Mouse (Mus musculus) forebrain, embryonic 11.5 days (tissue): ENCODE results near the gene Myrf. TPM values are rescaled to one million over a fixed set of nuclear protein-coding genes. Genes with fewer than 3 reads are reported as not detected.

Experiments
- ATAC-seq: fragments of 200-750 bp; cut with Nextera tagmentation; replicated peaks from 2 replicates; pipeline ENCODE4 v1.8.0; 2017; ENCODE audit warnings: moderate TSS enrichment; ENCODE audit not compliant: low FRiP score
- DNase-seq: peaks from one replicate; pipeline ENCODE4 v3.0.0-alpha.2; 2017; ENCODE audit warnings: low spot score
- H3K27ac ChIP-seq: fragments of 300-500 bp; sonication (generic); 2 replicates; pipeline ENCODE4 v1.5.1; 2014; ENCODE audit warnings: low read depth, low read length
- H3K27me3 ChIP-seq: fragments of 300-500 bp; sonication (generic); 2 replicates; pipeline ENCODE4 v1.6.1; 2014; ENCODE audit warnings: mild to moderate bottlenecking, low read length, mixed read lengths; ENCODE audit not compliant: control insufficient read depth, insufficient read depth
- H3K36me3 ChIP-seq: fragments of 300-500 bp; sonication (generic); 2 replicates; pipeline ENCODE4 v1.6.1; 2014; ENCODE audit warnings: mild to moderate bottlenecking, low read length, moderate library complexity, mixed read lengths; ENCODE audit not compliant: control insufficient read depth, insufficient read depth
- H3K4me1 ChIP-seq: fragments of 300-500 bp; sonication (generic); replicated peaks from 2 replicates; pipeline ENCODE4 v1.6.1; 2014; ENCODE audit warnings: low read length, mixed read lengths; ENCODE audit not compliant: control insufficient read depth, insufficient read depth
- H3K4me2 ChIP-seq: fragments of 300-500 bp; sonication (generic); 2 replicates; pipeline ENCODE4 v1.6.1; 2014; ENCODE audit warnings: low read depth, mild to moderate bottlenecking, low read length, moderate library complexity, mixed read lengths; ENCODE audit not compliant: severe bottlenecking
- H3K4me3 ChIP-seq: fragments of 300-500 bp; sonication (generic); 2 replicates; pipeline ENCODE4 v1.5.1; 2014; ENCODE audit warnings: low read depth, low read length
- H3K9ac ChIP-seq: fragments of 300-500 bp; sonication (generic); 2 replicates; pipeline ENCODE4 v1.6.1; 2014; ENCODE audit warnings: low read length
- H3K9me3 ChIP-seq: fragments of 300-500 bp; sonication (generic); 2 replicates; pipeline ENCODE4 v1.6.1; 2016; ENCODE audit warnings: low read length, mixed read lengths; ENCODE audit not compliant: control insufficient read depth
- WGBS: fragments of 180-500 bp; shearing (Covaris S2); extraction: QIAGEN DNeasy Blood & Tissue Kit; methylation state at CpG from one replicate; pipeline ENCODE4 v1.1.7; 2014; 5-methylcytosine and 5-hydroxymethylcytosine counted together
- polyA plus RNA-seq: library from polyadenylated mRNA; unstranded; fragments of >200 nt; fragmentation: Nextera tagmentation; extraction: Ambion mirVana; gene quantifications from 2 replicates; pipeline ENCODE4 v1.2.1, GENCODE M21; 2014

Gene Myrf
- 1.8 and 2.1 TPM in 2 replicates for polyA plus RNA-seq

- peak within 1 kb of the TSS; percentile 42 for H3K4me3 ChIP-seq
Observed at GRCm38 (mm10) chr19:10240654-10241305, at the start of gene Myrf. Gene Myrf (minus strand): TSS chr19:10240748.

GRCm38 (mm10) chr19:10289609-10290150 is 49.1 kb upstream of the Myrf start:
- ATAC-seq (no peak), DNase-seq (no peak)
- Histone ChIP-seq H3K9me3 (no peaks in the 10 kb centered on the region), H3K9ac (no peak overlapping the region), H3K27me3 (no peaks in the 10 kb centered on the region), H3K27ac (no peak overlapping the region), H3K4me2 (no peak overlapping the region), H3K4me1 (no peaks in the 10 kb centered on the region; the same call in none of the 2 replicates), H3K4me3 (no peak overlapping the region), H3K36me3 (no peaks in the 10 kb centered on the region)
- WGBS, result 91% methylated on average over 4 of the region's 4 CpGs

More at GRCm38 (mm10) chr19:10240654-10241305, at the start of gene Myrf:
- Histone ChIP-seq H3K27ac (no peak within 1 kb of the TSS), H3K4me1 (peaks cover 10% of the 10 kb centered on the region), H3K27me3 (peaks cover 9% of the 10 kb centered on the region), H3K36me3 (no peaks in the 10 kb centered on the region), H3K9ac (peak within 1 kb of the TSS; percentile 63), H3K9me3 (no peaks in the 10 kb centered on the region), H3K4me2 (peak within 1 kb of the TSS; percentile 80)
- ATAC-seq, result peak; percentile 84
- DNase-seq, result peak; percentile 92
- 7% methylated on average over 43 of the region's 43 CpGs for WGBS

GRCm38 (mm10) chr19:10288125-10289040 is 47.8 kb upstream of the Myrf start:
- H3K27ac ChIP-seq, result no peak overlapping the region
- ATAC-seq (no peak), DNase-seq (no peak)
- no peaks in the 10 kb centered on the region for H3K9me3 ChIP-seq
- no peak overlapping the region for H3K4me2 ChIP-seq
- no peak overlapping the region for H3K4me3 ChIP-seq
- no peaks in the 10 kb centered on the region for H3K36me3 ChIP-seq
- no peaks in the 10 kb centered on the region for H3K27me3 ChIP-seq
- no peaks in the 10 kb centered on the region; the same call in 1 of the 2 replicates for H3K4me1 ChIP-seq
- WGBS, result 84% methylated on average over 8 of the region's 8 CpGs
- H3K9ac ChIP-seq, result no peak overlapping the region

GRCm38 (mm10) chr19:10286458-10286872 is 45.9 kb upstream of the Myrf start:
- 79% methylated on average over 10 of the region's 10 CpGs for WGBS

GRCm38 (mm10) chr19:10280771-10281540 is 40.4 kb upstream of the Myrf start:
- Histone ChIP-seq H3K27me3 (peaks cover under 1% of the 10 kb centered on the region; the same call in 1 of the 2 replicates), H3K9me3 (no peaks in the 10 kb centered on the region), H3K4me3 (no peak overlapping the region), H3K4me1 (peaks cover 17% of the 10 kb centered on the region), H3K9ac (no peak overlapping the region), H3K4me2 (no peak overlapping the region), H3K36me3 (no peaks in the 10 kb centered on the region), H3K27ac (no peak overlapping the region)
- DNase-seq (no peak), ATAC-seq (no peak)
- WGBS, result 82% methylated on average over 14 of the region's 14 CpGs

More at GRCm38 (mm10) chr19:10286458-10286872, 45.9 kb upstream of the Myrf start:
- Histone ChIP-seq H3K4me1 (no peaks in the 10 kb centered on the region; the same call in 1 of the 2 replicates), H3K9ac (no peak overlapping the region), H3K9me3 (no peaks in the 10 kb centered on the region), H3K4me3 (no peak overlapping the region), H3K4me2 (no peak overlapping the region), H3K27me3 (no peaks in the 10 kb centered on the region), H3K27ac (no peak overlapping the region), H3K36me3 (no peaks in the 10 kb centered on the region)
- DNase-seq, result no peak
- ATAC-seq, result no peak

DNA sequence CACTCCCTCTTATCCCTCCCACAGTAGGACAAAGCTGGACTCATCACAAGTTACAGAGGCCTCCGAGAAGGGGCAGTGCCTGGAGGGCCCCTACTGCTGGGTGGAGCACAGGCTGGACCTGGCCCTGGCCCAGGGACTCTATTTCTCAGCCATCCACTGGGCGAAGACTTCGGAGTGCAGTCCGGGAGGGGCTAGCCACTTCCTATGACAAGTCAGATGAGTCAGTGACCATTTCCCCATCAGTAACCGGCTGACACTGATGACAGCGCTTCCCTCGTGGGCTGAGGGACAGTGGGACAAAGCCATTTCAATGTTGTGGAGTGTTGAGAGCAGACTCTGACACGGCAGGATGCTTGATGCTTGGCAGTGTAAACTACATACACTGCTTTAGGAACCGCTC is 39.1 kb upstream of the Myrf start:
- peaks cover 17% of the 10 kb centered on the region for H3K4me1 ChIP-seq
- peaks cover 3% of the 10 kb centered on the region; the same call in 1 of the 2 replicates for H3K27me3 ChIP-seq
- ATAC-seq (no peak), DNase-seq (no peak)
- no peaks in the 10 kb centered on the region for H3K9me3 ChIP-seq
- no peak overlapping the region for H3K4me2 ChIP-seq
- H3K4me3 ChIP-seq, result no peak overlapping the region
- no peak overlapping the region for H3K27ac ChIP-seq
- no peaks in the 10 kb centered on the region for H3K36me3 ChIP-seq
- 84% methylated on average over 9 of the region's 9 CpGs for WGBS
- no peak overlapping the region for H3K9ac ChIP-seq

DNA sequence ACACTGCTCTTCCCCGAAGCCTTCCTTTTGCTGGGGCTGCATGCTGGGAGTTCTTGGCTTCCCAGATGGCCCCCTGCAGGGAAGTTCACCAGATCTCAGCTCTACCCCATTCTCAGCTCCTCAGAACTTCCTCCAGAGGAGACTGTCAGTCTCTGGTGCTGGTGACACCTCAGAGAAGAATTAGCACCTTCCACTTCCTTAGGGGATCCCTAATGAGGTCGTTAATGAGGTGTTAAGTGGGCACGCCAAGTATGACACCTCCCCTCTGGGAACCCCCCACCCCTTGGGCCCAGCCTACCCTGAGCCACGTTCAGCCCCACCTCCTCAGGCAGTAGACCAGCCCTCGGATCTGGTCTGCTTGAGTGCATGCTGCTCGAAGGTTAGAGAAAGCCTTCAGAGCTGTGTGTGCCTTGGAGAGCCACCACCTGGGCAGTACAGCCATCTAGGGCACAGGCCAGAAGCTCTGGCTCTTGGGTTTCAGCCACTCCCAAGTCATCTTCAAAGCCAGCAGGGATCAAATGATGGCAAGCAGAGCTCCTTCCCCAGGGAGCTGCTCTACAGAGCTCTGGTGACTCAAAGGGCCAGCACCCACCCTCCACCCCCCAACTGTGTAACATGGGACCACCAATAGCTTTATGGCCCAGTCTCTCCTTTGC is 38.2 kb upstream of the Myrf start:
- 25% methylated on average over 6 of the region's 6 CpGs for WGBS
- Histone ChIP-seq H3K4me1 (peaks cover 22% of the 10 kb centered on the region), H3K27ac (no peak overlapping the region)

More for the DNA sequence above, 38.2 kb upstream of the Myrf start:
- no peak overlapping the region for H3K4me2 ChIP-seq
- no peak overlapping the region for H3K4me3 ChIP-seq
- DNase-seq, result no peak
- H3K36me3 ChIP-seq, result no peaks in the 10 kb centered on the region
- no peak overlapping the region for H3K9ac ChIP-seq
- H3K9me3 ChIP-seq, result no peaks in the 10 kb centered on the region
- peak; percentile 37; the same call in 1 of the 2 replicates for ATAC-seq
- H3K27me3 ChIP-seq, result peaks cover 3% of the 10 kb centered on the region; the same call in 1 of the 2 replicates
